Mouse (Mus musculus): ENCODE measurements around the gene Ocln.
A peak's percentile ranks its signal among the peaks of the same experiment; 100 is the strongest.
"Not testable (repeated sequence)": the region's sequence is repeated elsewhere in the genome, so short reads cannot be mapped to it uniquely, and the experiment has no call there.

Ocln gene

GRCm38 (mm10) chr13:100544220-100544662, 8.3 kb downstream of the Ocln start:
- no peak for DNase-seq (ENCODE audit: low read depth, low spot score)

- DNase-seq (ENCODE audit: low read depth, low spot score) = no peak
These were observed 9.3 kb downstream of the Ocln start for GRCm38 (mm10) chr13:100543011-100543767.

- no peak for DNase-seq (ENCODE audit: low read depth, low spot score)
These were observed 16.4 kb downstream of the Ocln start for GRCm38 (mm10) chr13:100536149-100536548.

- no peak for DNase-seq (ENCODE audit: low read depth, low spot score)
These were observed 19.6 kb downstream of the Ocln start for GRCm38 (mm10) chr13:100532788-100533365.

- DNase-seq (ENCODE audit: low read depth, low spot score) = no peak
These were observed 25.9 kb downstream of the Ocln start for GRCm38 (mm10) chr13:100526649-100527038.

- peak; percentile 93 for DNase-seq (ENCODE audit: low read depth, low spot score)
These were observed 26.4 kb downstream of the Ocln start for GRCm38 (mm10) chr13:100525935-100526648.

GRCm38 (mm10) chr13:100524896-100525295, 27.6 kb downstream of the Ocln start:
- DNase-seq (ENCODE audit: low read depth, low spot score) = peak; percentile 33

- DNase-seq (ENCODE audit: low read depth, low spot score) = no peak
These were observed 28.8 kb downstream of the Ocln start for GRCm38 (mm10) chr13:100523698-100524097.

GRCm38 (mm10) chr13:100521724-100522591, 30.6 kb downstream of the Ocln start:
- DNase-seq (ENCODE audit: low read depth, low spot score) = no peak

- DNase-seq (ENCODE audit: low read depth, low spot score) = no peak
These were observed 33.4 kb downstream of the Ocln start for GRCm38 (mm10) chr13:100519162-100519561.

- DNase-seq (ENCODE audit: low read depth, low spot score) = no peak
These were observed 34.3 kb downstream of the Ocln start for GRCm38 (mm10) chr13:100518191-100518590.

- DNase-seq (ENCODE audit: low read depth, low spot score) = no peak
These were observed 34.8 kb downstream of the Ocln start for GRCm38 (mm10) chr13:100517652-100518153.

- peak; percentile 33 for DNase-seq (ENCODE audit: low read depth, low spot score)
These were observed 36.1 kb downstream of the Ocln start for GRCm38 (mm10) chr13:100516213-100517105.

- no peak for DNase-seq (ENCODE audit: low read depth, low spot score)
These were observed 39.7 kb downstream of the Ocln start for GRCm38 (mm10) chr13:100512792-100513191.

GRCm38 (mm10) chr13:100511860-100512364, 40.6 kb downstream of the Ocln start:
- no peak for DNase-seq (ENCODE audit: low read depth, low spot score)

- no peak for DNase-seq (ENCODE audit: low read depth, low spot score)
These were observed 41.2 kb downstream of the Ocln start for GRCm38 (mm10) chr13:100511146-100511859.

- not testable (repeated sequence) for DNase-seq (ENCODE audit: low read depth, low spot score)
These were observed 52.9 kb downstream of the Ocln start for GRCm38 (mm10) chr13:100499625-100500024.

GRCm38 (mm10) chr13:100495337-100495736, 57.2 kb downstream of the Ocln start:
- DNase-seq (ENCODE audit: low read depth, low spot score) = no peak

- not testable (repeated sequence) for DNase-seq (ENCODE audit: low read depth, low spot score)
These were observed 58.1 kb downstream of the Ocln start for GRCm38 (mm10) chr13:100494370-100494769.
